Mouse (Mus musculus): ENCODE data around the gene Dennd4a. TPM values are rescaled to one million over a fixed set of nuclear protein-coding genes. Genes with fewer than 3 reads are reported as not detected.

Gene Dennd4a
- polyA plus RNA-seq, 1 experiment from 2014 or later: 13.7 TPM

GRCm38 (mm10) chr9:64805875-64806274 is 5.3 kb upstream of the Dennd4a start:
- H3K9me3 ChIP-seq (ENCODE audit: low read length): 0 out of 2 replicates have a peak, but pooled peaks cover 1% of the 10 kb centered on the region
- peaks cover 54% of the 10 kb centered on the region for H3K4me1 ChIP-seq (ENCODE audit: insufficient read depth)
- peak overlapping the region; percentile 83 for H3K4me2 ChIP-seq (ENCODE audit: low read depth, low read length)
- H3K36me3 ChIP-seq (replicated peaks; ENCODE audit: insufficient read depth, low read length): no peaks in the 10 kb centered on the region
- TF ChIP-seq CTCF (IDR thresholded peaks at IDR 0.05; ENCODE audit: low read depth): no peak
- TF ChIP-seq EP300 (IDR thresholded peaks at IDR 0.05; ENCODE audit: low read depth): no peak
- no peaks in the 10 kb centered on the region for H3K27me3 ChIP-seq (ENCODE audit: insufficient read depth, low read length)
- DNase-seq (peak; percentile 48), ATAC-seq (peak; percentile 82)
- WGBS (ENCODE audit: insufficient replicate concordance): 50% methylated on average over 5 of the region's 5 CpGs
- peak overlapping the region; percentile 62 for H3K9ac ChIP-seq (replicated peaks)
- peak overlapping the region; percentile 50 for H3K4me3 ChIP-seq (ENCODE audit: low read depth, low read length)
- peak overlapping the region; percentile 97 for H3K27ac ChIP-seq (ENCODE audit: low read depth)

GRCm38 (mm10) chr9:64806335-64807060 is 4.6 kb upstream of the Dennd4a start:
- DNase-seq (no peak), ATAC-seq (no peak)
- TF ChIP-seq EP300 (IDR thresholded peaks at IDR 0.05; ENCODE audit: low read depth) (peak; percentile 96), CTCF (IDR thresholded peaks at IDR 0.05; ENCODE audit: low read depth) (no peak)
- Histone ChIP-seq H3K36me3 (replicated peaks; ENCODE audit: insufficient read depth, low read length) (no peaks in the 10 kb centered on the region), H3K4me1 (ENCODE audit: insufficient read depth) (peaks cover 54% of the 10 kb centered on the region), H3K4me3 (ENCODE audit: low read depth, low read length) (peak overlapping the region; percentile 50), H3K9me3 (ENCODE audit: low read length) (no peaks in the 10 kb centered on the region), H3K27ac (ENCODE audit: low read depth) (peak overlapping the region; percentile 97), H3K9ac (replicated peaks) (peak overlapping the region; percentile 62), H3K27me3 (ENCODE audit: insufficient read depth, low read length) (no peaks in the 10 kb centered on the region), H3K4me2 (ENCODE audit: low read depth, low read length) (peak overlapping the region; percentile 83)
- 48% methylated on average over 6 of the region's 6 CpGs for WGBS (ENCODE audit: insufficient replicate concordance)

- ATAC-seq (no peak), DNase-seq (no peak)
- Histone ChIP-seq H3K9ac (replicated peaks) (peak overlapping the region; percentile 62), H3K27me3 (ENCODE audit: insufficient read depth, low read length) (no peaks in the 10 kb centered on the region), H3K4me3 (ENCODE audit: low read depth, low read length) (peak overlapping the region; percentile 50), H3K4me1 (ENCODE audit: insufficient read depth) (peaks cover 54% of the 10 kb centered on the region), H3K9me3 (ENCODE audit: low read length) (no peaks in the 10 kb centered on the region), H3K4me2 (ENCODE audit: low read depth, low read length) (peak overlapping the region; percentile 83), H3K36me3 (replicated peaks; ENCODE audit: insufficient read depth, low read length) (no peaks in the 10 kb centered on the region), H3K27ac (ENCODE audit: low read depth) (peak overlapping the region; percentile 97)
- WGBS (ENCODE audit: insufficient replicate concordance): 80% methylated on average over 14 of the region's 14 CpGs
- TF ChIP-seq EP300 (IDR thresholded peaks at IDR 0.05; ENCODE audit: low read depth) (no peak), CTCF (IDR thresholded peaks at IDR 0.05; ENCODE audit: low read depth) (no peak)
Observed at GRCm38 (mm10) chr9:64807061-64807808, 3.9 kb upstream of the Dennd4a start.

- Histone ChIP-seq H3K4me1 (ENCODE audit: insufficient read depth) (peaks cover 46% of the 10 kb centered on the region), H3K4me3 (ENCODE audit: low read depth, low read length) (peak overlapping the region; percentile 98), H3K9ac (replicated peaks) (no peak overlapping the region; the same call in 1 of the 2 replicates), H3K4me2 (ENCODE audit: low read depth, low read length) (peak overlapping the region; percentile 83), H3K9me3 (ENCODE audit: low read length) (no peaks in the 10 kb centered on the region), H3K27ac (ENCODE audit: low read depth) (peak overlapping the region; percentile 97), H3K27me3 (ENCODE audit: insufficient read depth, low read length) (no peaks in the 10 kb centered on the region), H3K36me3 (replicated peaks; ENCODE audit: insufficient read depth, low read length) (no peaks in the 10 kb centered on the region)
- no peak for TF ChIP-seq EP300 (IDR thresholded peaks at IDR 0.05; ENCODE audit: low read depth)
- TF ChIP-seq CTCF (IDR thresholded peaks at IDR 0.05; ENCODE audit: low read depth): no peak
- 81% methylated on average over 3 of the region's 3 CpGs for WGBS (ENCODE audit: insufficient replicate concordance)
- no peak for DNase-seq
- ATAC-seq: no peak
Observed at GRCm38 (mm10) chr9:64809851-64810250, 1.3 kb upstream of the Dennd4a start.

- peak overlapping the region; percentile 89 for H3K9ac ChIP-seq (replicated peaks)
- DNase-seq (no peak), ATAC-seq (peak; percentile 44)
- H3K36me3 ChIP-seq (replicated peaks; ENCODE audit: insufficient read depth, low read length): no peaks in the 10 kb centered on the region; the same call in 1 of the 2 replicates
- WGBS (ENCODE audit: insufficient replicate concordance): under 1% methylated on average over 52 of the region's 59 CpGs
- no peaks in the 10 kb centered on the region for H3K9me3 ChIP-seq (ENCODE audit: low read length)
- peak overlapping the region; percentile 76 for H3K4me2 ChIP-seq (ENCODE audit: low read depth, low read length)
- peak overlapping the region; percentile 98 for H3K4me3 ChIP-seq (ENCODE audit: low read depth, low read length)
- H3K27ac ChIP-seq (ENCODE audit: low read depth): peak overlapping the region; percentile 97
- no peaks in the 10 kb centered on the region for H3K27me3 ChIP-seq (ENCODE audit: insufficient read depth, low read length)
- H3K4me1 ChIP-seq (ENCODE audit: insufficient read depth): peaks cover 35% of the 10 kb centered on the region
- TF ChIP-seq EP300 (IDR thresholded peaks at IDR 0.05; ENCODE audit: low read depth) (no peak), CTCF (IDR thresholded peaks at IDR 0.05; ENCODE audit: low read depth) (peak; percentile 56)
Observed at GRCm38 (mm10) chr9:64811538-64812474, 666 bp downstream of the Dennd4a start.

Measured in liver, postnatal 0 days (tissue).